Mouse (Mus musculus) neutrophil, adult 5-6 weeks (primary cell): ENCODE data around the gene Hist1h3a. TPM values are rescaled to one million over a fixed set of nuclear protein-coding genes. Genes with fewer than 3 reads are reported as not detected.
"Not testable (repeated sequence)": the region's sequence is repeated elsewhere in the genome, so short reads cannot be mapped to it uniquely, and the experiment has no call there.

Experiments
- ATAC-seq: fragments of 151-379, 151-347 bp; 2 replicates; pipeline ENCODE4 v1.8.0; 2017; ENCODE audit warnings: mild to moderate bottlenecking, moderate TSS enrichment; ENCODE audit not compliant: insufficient number of reproducible peaks, poor library complexity, low FRiP score, severe bottlenecking; ENCODE audit errors: extremely low read depth
- total RNA-seq: library from RNA; stranded (forward); fragments of 200-1000 nt; gene quantifications from 2 replicates; pipeline ENCODE4 v1.2.3, GENCODE M21; 2017

The Hist1h3a gene
- total RNA-seq, 1 experiment from 2014 or later, result 38.6 TPM

- no peak for ATAC-seq
Measured at GRCm38 (mm10) chr13:23724239-23724638, 37.9 kb downstream of the Hist1h3a start.

GRCm38 (mm10) chr13:23717593-23718245 lies 44.5 kb downstream of the Hist1h3a start:
- not testable (repeated sequence) for ATAC-seq

- no peak for ATAC-seq
Measured at GRCm38 (mm10) chr13:23717176-23717575, 45.0 kb downstream of the Hist1h3a start.

GRCm38 (mm10) chr13:23716261-23717042 lies 45.7 kb downstream of the Hist1h3a start:
- ATAC-seq, result no peak

Other genes starting within 250 kb of the Hist1h3a start
- gene Hist1h4h, start 231.3 kb downstream of the Hist1h3a start, total RNA-seq, result 161 and 193 TPM in 2 replicates
- gene Hist1h2af, start 228.5 kb downstream of the Hist1h3a start, total RNA-seq, result 3.5 and 5.0 TPM in 2 replicates
- not detected in 2 replicates for gene Hist1h3g, start 227.0 kb downstream of the Hist1h3a start, total RNA-seq
- 5.8 and 6.4 TPM in 2 replicates for gene Hist1h2bh, start 219.0 kb downstream of the Hist1h3a start, total RNA-seq
- 21.9 and 24.1 TPM in 2 replicates for gene Hist1h3f, start 218.3 kb downstream of the Hist1h3a start, total RNA-seq
- 15.2 and 27.6 TPM in 2 replicates for gene Hist1h4f, start 210.7 kb downstream of the Hist1h3a start, total RNA-seq
- 28.5 and 28.7 TPM in 2 replicates for gene Hist1h1d, start 209.1 kb downstream of the Hist1h3a start, total RNA-seq
- 50.8 and 54.4 TPM in 2 replicates for gene Hist1h3e, start 200.0 kb downstream of the Hist1h3a start, total RNA-seq
- 13.6 and 18.3 TPM in 2 replicates for gene Hist1h2ae, start 191.2 kb downstream of the Hist1h3a start, total RNA-seq
- 97.4 and 145 TPM in 2 replicates for gene Hist1h2bg, start 191.0 kb downstream of the Hist1h3a start, total RNA-seq
- 32.7 and 52.5 TPM in 2 replicates for gene Hist1h2bf, start 188.2 kb downstream of the Hist1h3a start, total RNA-seq
- gene Hist1h2ad, start 188.0 kb downstream of the Hist1h3a start, total RNA-seq, result 33.4 and 78.8 TPM in 2 replicates
- 12.9 and 13.3 TPM in 2 replicates for gene Hist1h3d, start 186.6 kb downstream of the Hist1h3a start, total RNA-seq
- gene Hist1h4d, start 180.8 kb downstream of the Hist1h3a start, total RNA-seq, result 92.3 and 119 TPM in 2 replicates
- gene Hist1h2be, start 141.3 kb downstream of the Hist1h3a start, total RNA-seq, result 83.4 and 97.3 TPM in 2 replicates
- 201 and 211 TPM in 2 replicates for gene Hist1h1e, start 139.8 kb downstream of the Hist1h3a start, total RNA-seq
- 18.7 and 20.1 TPM in 2 replicates for gene Hist1h2ac, start 78.4 kb downstream of the Hist1h3a start, total RNA-seq
- gene Hist1h2bc, start 78.2 kb downstream of the Hist1h3a start, total RNA-seq, result 139 and 146 TPM in 2 replicates
- gene Hist1h1t, start 66.6 kb downstream of the Hist1h3a start, total RNA-seq, result 2.2 TPM in 1 of 2 replicates, not detected in the other
- gene Hist1h4c, start 63.9 kb downstream of the Hist1h3a start, total RNA-seq, result 116 and 135 TPM in 2 replicates
- 4.8 and 5.0 TPM in 2 replicates for gene Hfe, start 51.5 kb downstream of the Hist1h3a start, total RNA-seq
- 712 and 764 TPM in 2 replicates for gene Hist1h1c, start 23.6 kb downstream of the Hist1h3a start, total RNA-seq
- 4.8 TPM in 1 of 2 replicates, not detected in the other for gene Hist1h3c, start 16.8 kb downstream of the Hist1h3a start, total RNA-seq
- gene Hist1h2bb, start 15.7 kb downstream of the Hist1h3a start, total RNA-seq, result 77.7 and 104 TPM in 2 replicates
- 24.9 and 28.2 TPM in 2 replicates for gene Hist1h2ab, start 11.3 kb downstream of the Hist1h3a start, total RNA-seq
- gene Hist1h3b, start 10.1 kb downstream of the Hist1h3a start, total RNA-seq, result 1.2 TPM in 1 of 2 replicates, not detected in the other
- gene Hist1h4b, start 5.4 kb downstream of the Hist1h3a start, total RNA-seq, result 9.3 and 36.7 TPM in 2 replicates
- 30.0 and 55.5 TPM in 2 replicates for gene Hist1h4a, start 1.2 kb downstream of the Hist1h3a start, total RNA-seq
- 74.8 and 84.1 TPM in 2 replicates for gene Hist1h1a, start 1.3 kb upstream of the Hist1h3a start, total RNA-seq
- not detected in 2 replicates for gene Trim38, start 7.5 kb upstream of the Hist1h3a start, total RNA-seq
- not detected in 2 replicates for gene Slc17a2, start 44.6 kb upstream of the Hist1h3a start, total RNA-seq
- not detected in 2 replicates for gene Slc17a3, start 77.0 kb upstream of the Hist1h3a start, total RNA-seq
- not detected in 2 replicates for gene Slc17a1, start 105.4 kb upstream of the Hist1h3a start, total RNA-seq
- gene Slc17a4, start 152.6 kb upstream of the Hist1h3a start, total RNA-seq, result not detected in 2 replicates
- not detected in 2 replicates for gene Hist1h2ba, start 171.8 kb upstream of the Hist1h3a start, total RNA-seq
- not detected in 2 replicates for gene Hist1h2aa, start 172.1 kb upstream of the Hist1h3a start, total RNA-seq
- gene Scgn, start 228.8 kb upstream of the Hist1h3a start, total RNA-seq, result not detected in 2 replicates